Mouse (Mus musculus) lung, embryonic 14.5 days (tissue): ENCODE results near the gene Mturn. TPM values are rescaled to one million over a fixed set of nuclear protein-coding genes. Genes with fewer than 3 reads are reported as not detected.

Source experiments
- ATAC-seq: fragments of 200-750 bp; cut with Nextera tagmentation; 2 replicates; pipeline ENCODE4 v1.8.0; 2017; ENCODE audit warnings: mild to moderate bottlenecking, moderate TSS enrichment, moderate library complexity; ENCODE audit not compliant: insufficient read depth
- DNase-seq: peaks from one replicate; pipeline ENCODE4 v3.0.0-alpha.2; 2015
- H3K27ac ChIP-seq: fragments of 300-500 bp; sonication (generic); 2 replicates; pipeline ENCODE4 v1.5.1; 2014; ENCODE audit warnings: low read depth, mild to moderate bottlenecking, moderate library complexity
- H3K27me3 ChIP-seq: fragments of 300-500 bp; sonication (generic); 2 replicates; pipeline ENCODE4 v1.6.1; 2014; ENCODE audit warnings: low read length, control low read depth; ENCODE audit not compliant: insufficient read depth
- H3K36me3 ChIP-seq: fragments of 300-500 bp; sonication (generic); 2 replicates; pipeline ENCODE4 v1.6.1; 2014; ENCODE audit warnings: control low read depth; ENCODE audit not compliant: insufficient read depth
- H3K4me1 ChIP-seq: fragments of 300-500 bp; sonication (generic); 2 replicates; pipeline ENCODE4 v1.6.1; 2014; ENCODE audit warnings: antibody characterized with exemption, control low read depth; ENCODE audit not compliant: insufficient read depth
- H3K4me2 ChIP-seq: fragments of 300-500 bp; sonication (generic); 2 replicates; pipeline ENCODE4 v1.6.1; 2014; ENCODE audit warnings: mild to moderate bottlenecking
- H3K4me3 ChIP-seq: fragments of 300-500 bp; sonication (generic); 2 replicates; pipeline ENCODE4 v1.5.1; 2014; ENCODE audit warnings: low read depth, low read length
- H3K9ac ChIP-seq: fragments of 300-500 bp; sonication (generic); 2 replicates; pipeline ENCODE4 v1.6.1; 2014
- H3K9me3 ChIP-seq: fragments of 300-500 bp; sonication (generic); 2 replicates; pipeline ENCODE4 v1.6.1; 2016; ENCODE audit warnings: low read depth, low read length, control low read depth
- CTCF ChIP-seq: IDR thresholded peaks from 2 replicates; pipeline ENCODE4 v1.5.1; 2016; ENCODE audit warnings: antibody characterized with exemption, low read depth
- WGBS: fragments of 180-500 bp; shearing (Covaris S2); extraction: QIAGEN DNeasy Blood & Tissue Kit; methylation state at CpG from one replicate; pipeline ENCODE4 v1.1.7; 2014; 5-methylcytosine and 5-hydroxymethylcytosine counted together
- polyA plus RNA-seq: library from polyadenylated mRNA; unstranded; fragments of >200 nt; fragmentation: Nextera tagmentation; extraction: Ambion mirVana; gene quantifications from 2 replicates; pipeline ENCODE4 v1.2.1, GENCODE M21; 2014

Mturn gene
- polyA plus RNA-seq, 1 experiment from 2014 or later, result 3.1 TPM

GRCm38 (mm10) chr6:54693286-54693685, 11.9 kb downstream of the Mturn start:
- no peak for TF ChIP-seq CTCF

GRCm38 (mm10) chr6:54698691-54699476, 17.5 kb downstream of the Mturn start:
- no peak for TF ChIP-seq CTCF
- DNase-seq (peak; percentile 48), ATAC-seq (peak; percentile 68)
- no peaks in the 10 kb centered on the region for H3K36me3 ChIP-seq
- 5% methylated on average over 24 of the region's 24 CpGs for WGBS
- H3K27me3 ChIP-seq, result peaks cover 13% of the 10 kb centered on the region
- H3K27ac ChIP-seq, result no peak overlapping the region
- H3K9ac ChIP-seq, result peak overlapping the region; percentile 48
- H3K4me1 ChIP-seq, result no peaks in the 10 kb centered on the region
- peak overlapping the region; percentile 99 for H3K4me2 ChIP-seq
- no peaks in the 10 kb centered on the region for H3K9me3 ChIP-seq
- peak overlapping the region; percentile 47 for H3K4me3 ChIP-seq

More at GRCm38 (mm10) chr6:54693286-54693685, 11.9 kb downstream of the Mturn start:
- no peak for DNase-seq
- Histone ChIP-seq H3K27ac (no peak overlapping the region), H3K27me3 (no peaks in the 10 kb centered on the region), H3K4me1 (no peaks in the 10 kb centered on the region), H3K9me3 (no peaks in the 10 kb centered on the region), H3K36me3 (no peaks in the 10 kb centered on the region), H3K4me3 (no peak overlapping the region), H3K9ac (no peak overlapping the region), H3K4me2 (no peak overlapping the region)
- whole genome bisulfite sequencing, result 90% methylated on average over 6 of the region's 6 CpGs
- ATAC-seq, result no peak

- H3K9ac ChIP-seq, result peak overlapping the region; percentile 48
- peak overlapping the region; percentile 99 for H3K4me2 ChIP-seq
- DNase-seq (peak; percentile 93), ATAC-seq (peak; percentile 90)
- H3K36me3 ChIP-seq, result no peaks in the 10 kb centered on the region
- H3K4me1 ChIP-seq, result no peaks in the 10 kb centered on the region
- no peak for TF ChIP-seq CTCF
- 3% methylated on average over 19 of the region's 19 CpGs for WGBS
- H3K27me3 ChIP-seq, result peaks cover 20% of the 10 kb centered on the region
- no peaks in the 10 kb centered on the region for H3K9me3 ChIP-seq
- H3K4me3 ChIP-seq, result peak overlapping the region; percentile 47
- no peak overlapping the region for H3K27ac ChIP-seq
Observed at GRCm38 (mm10) chr6:54699477-54700056, 18.1 kb downstream of the Mturn start.

- H3K27ac ChIP-seq, result no peak overlapping the region
- DNase-seq (no peak), ATAC-seq (no peak)
- no peaks in the 10 kb centered on the region for H3K36me3 ChIP-seq
- 91% methylated on average over 2 of the region's 2 CpGs for WGBS
- H3K4me1 ChIP-seq, result no peaks in the 10 kb centered on the region
- no peak overlapping the region for H3K4me2 ChIP-seq
- no peak overlapping the region for H3K4me3 ChIP-seq
- TF ChIP-seq CTCF, result no peak
- peaks cover 25% of the 10 kb centered on the region for H3K27me3 ChIP-seq
- H3K9ac ChIP-seq, result no peak overlapping the region
- no peaks in the 10 kb centered on the region for H3K9me3 ChIP-seq
Observed at GRCm38 (mm10) chr6:54700516-54700915, 19.1 kb downstream of the Mturn start.

- DNase-seq, result no peak
- Histone ChIP-seq H3K4me2 (no peak overlapping the region), H3K27me3 (peaks cover 25% of the 10 kb centered on the region), H3K27ac (no peak overlapping the region), H3K4me3 (no peak overlapping the region), H3K9ac (no peak overlapping the region), H3K36me3 (no peaks in the 10 kb centered on the region), H3K4me1 (no peaks in the 10 kb centered on the region), H3K9me3 (no peaks in the 10 kb centered on the region)
- WGBS, result 44% methylated on average over 9 of the region's 9 CpGs
- ATAC-seq, result no peak
- TF ChIP-seq CTCF, result no peak
Observed at GRCm38 (mm10) chr6:54701901-54702300, 20.5 kb downstream of the Mturn start.

- DNase-seq (no peak), ATAC-seq (no peak)
- Histone ChIP-seq H3K9ac (no peak overlapping the region), H3K4me1 (no peaks in the 10 kb centered on the region), H3K9me3 (no peaks in the 10 kb centered on the region), H3K36me3 (no peaks in the 10 kb centered on the region), H3K27me3 (peaks cover 25% of the 10 kb centered on the region), H3K4me2 (no peak overlapping the region), H3K4me3 (no peak overlapping the region), H3K27ac (no peak overlapping the region)
- no peak for TF ChIP-seq CTCF
- WGBS, result 24% methylated on average over 14 of the region's 14 CpGs
Observed at GRCm38 (mm10) chr6:54703633-54704538, 22.5 kb downstream of the Mturn start.

GRCm38 (mm10) chr6:54704539-54704845, 23.1 kb downstream of the Mturn start:
- no peak overlapping the region for H3K4me2 ChIP-seq
- H3K4me1 ChIP-seq, result no peaks in the 10 kb centered on the region
- H3K27me3 ChIP-seq, result peaks cover 25% of the 10 kb centered on the region
- ATAC-seq (no peak), DNase-seq (no peak)
- no peaks in the 10 kb centered on the region for H3K9me3 ChIP-seq
- no peak overlapping the region for H3K4me3 ChIP-seq
- no peak overlapping the region for H3K9ac ChIP-seq
- no peak overlapping the region for H3K27ac ChIP-seq
- H3K36me3 ChIP-seq, result no peaks in the 10 kb centered on the region
- TF ChIP-seq CTCF, result no peak
- 29% methylated on average over 6 of the region's 6 CpGs for WGBS
